Comparison of ENCODE assay signal across 15 mouse cellular contexts in the genomic region with DNA sequence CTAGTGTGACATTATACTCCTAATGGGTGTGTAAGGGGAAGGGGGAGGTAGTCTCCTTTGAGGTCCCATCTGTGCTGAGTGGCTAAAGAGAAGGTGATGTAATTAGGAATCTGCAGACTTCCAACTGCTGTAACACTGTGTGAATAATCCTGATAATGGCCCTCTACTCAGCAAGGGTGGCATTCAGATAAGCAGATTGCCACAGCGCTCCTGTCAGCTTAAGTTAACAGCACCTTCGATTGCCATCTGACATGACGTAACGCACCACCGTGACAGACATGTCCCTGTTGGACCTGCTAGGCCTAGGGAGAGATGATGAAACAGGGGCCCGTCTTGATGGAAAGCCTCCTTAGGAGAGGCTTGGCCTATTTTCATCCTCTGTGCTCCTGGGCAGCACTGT. TPM values are rescaled to one million over a fixed set of nuclear protein-coding genes. Genes with fewer than 3 reads are reported as not detected.
A peak's percentile ranks its signal among the peaks of the same experiment; 100 is the strongest.
DNase-seq lines count a peak whose midpoint lies in the region; ATAC-seq and TF ChIP-seq lines count a peak whose summit lies in the region.
"Had no signal": no experiment of that assay in that cellular context is flagged by ENCODE, and none has a peak within 500 bp of the region (broad histone marks: within the 10 kb centered on the region; RNA-seq: fewer than 3 reads in every experiment).

No protein-coding gene starts in this region.

- DNase-seq in lung, postnatal 25 days (ENCODE audit: low spot score): peak; percentile 28
- no peak for DNase-seq in lung, postnatal 14 days
- peak; percentile 42 for DNase-seq in stomach, postnatal 0 days (ENCODE audit: low spot score)
- DNase-seq in kidney, postnatal 4 days: no peak
- DNase-seq in frontal cortex, postnatal 36 days (ENCODE audit: low spot score in 2 of 2): no peak
- DNase-seq: cerebellum, postnatal 25 days; layer of hippocampus, postnatal 36 days; thymus, postnatal 36 days had no signal

- 16% methylated on average over 6 of the region's 6 CpGs for WGBS in liver, embryonic 15.5 days (ENCODE audit: insufficient replicate concordance)
- WGBS in stomach, postnatal 0 days: 62% methylated on average over 6 of the region's 6 CpGs

- 0 out of 2 replicates have a peak overlapping the region, but pooled peaks have one; percentile 15 for H3K9ac ChIP-seq in liver, embryonic 15.5 days
- H3K9ac ChIP-seq in stomach, postnatal 0 days (ENCODE audit: low read length): no peak overlapping the region
- H3K9ac ChIP-seq: heart, embryonic 13.5 days; limb, embryonic 13.5 days; midbrain, embryonic 12.5 days had no signal

- H3K4me1 ChIP-seq in liver, embryonic 15.5 days (replicated peaks): peaks cover 51% of the 10 kb centered on the region
- peaks cover 3% of the 10 kb centered on the region; the same call in 1 of the 2 replicates for H3K4me1 ChIP-seq in stomach, postnatal 0 days (replicated peaks; ENCODE audit: control insufficient read depth, insufficient read depth)

- peaks cover 45% of the 10 kb centered on the region for H3K27me3 ChIP-seq in liver, embryonic 15.5 days
- H3K27me3 ChIP-seq in stomach, postnatal 0 days (ENCODE audit: control insufficient read depth, insufficient read depth, low read length): no peaks in the 10 kb centered on the region
- H3K27me3 ChIP-seq: CH12.LX had no signal

- H3K4me2 ChIP-seq in liver, embryonic 15.5 days: peak overlapping the region; percentile 35
- H3K4me2 ChIP-seq in stomach, postnatal 0 days (replicated peaks; ENCODE audit: low read depth): no peak overlapping the region
- H3K4me2 ChIP-seq: heart, embryonic 13.5 days; limb, embryonic 13.5 days; midbrain, embryonic 12.5 days had no signal

- TF ChIP-seq EP300 in stomach, postnatal 0 days (optimal IDR thresholded peaks at IDR 0.05): no peak

- no peaks in the 10 kb centered on the region for H3K9me3 ChIP-seq in liver, embryonic 15.5 days (replicated peaks)
- H3K9me3 ChIP-seq in stomach, postnatal 0 days (ENCODE audit: control insufficient read depth, low read length): no peaks in the 10 kb centered on the region
- H3K9me3 ChIP-seq: heart, embryonic 13.5 days; limb, embryonic 13.5 days; midbrain, embryonic 12.5 days had no signal

- H3K36me3 ChIP-seq in liver, embryonic 15.5 days (replicated peaks): no peaks in the 10 kb centered on the region
- no peaks in the 10 kb centered on the region for H3K36me3 ChIP-seq in stomach, postnatal 0 days (ENCODE audit: control insufficient read depth, insufficient read depth, low read length)
- H3K36me3 ChIP-seq: heart, embryonic 13.5 days; limb, embryonic 13.5 days; midbrain, embryonic 12.5 days had no signal

- ATAC-seq in erythroblast, adult 5-6 weeks (replicated peaks; ENCODE audit: low FRiP score, poor library complexity, severe bottlenecking): peak; percentile 74
- ATAC-seq in liver, embryonic 15.5 days (ENCODE audit: insufficient read depth): peak; percentile 96
- ATAC-seq in stomach, postnatal 0 days (ENCODE audit: low FRiP score, low TSS enrichment): peak; percentile 63

- no peak overlapping the region for H3K4me3 ChIP-seq in liver, embryonic 15.5 days (replicated peaks)
- no peak overlapping the region for H3K4me3 ChIP-seq in stomach, postnatal 0 days (ENCODE audit: low read depth, low read length)
- H3K4me3 ChIP-seq: erythroblast, embryonic 14.5 days; heart, embryonic 13.5 days; limb, embryonic 13.5 days; midbrain, embryonic 12.5 days had no signal

- TF ChIP-seq CTCF in stomach, postnatal 0 days (IDR thresholded peaks at IDR 0.05; ENCODE audit: low read depth): no peak

- peak overlapping the region; percentile 62; the same call in 1 of the 2 replicates for H3K27ac ChIP-seq in liver, embryonic 15.5 days (replicated peaks)
- H3K27ac ChIP-seq in stomach, postnatal 0 days (replicated peaks): peak overlapping the region; percentile 65
- H3K27ac ChIP-seq: heart, embryonic 13.5 days; limb, embryonic 13.5 days; midbrain, embryonic 12.5 days had no signal

RNA-seq across cellular contexts. Expression of gene Trim2, which starts 43.6 kb away (rescaled TPM):
- 1.9 and 3.8 TPM in 2 replicates for total RNA-seq in erythroblast, adult 5-6 weeks (2015; ENCODE audit: low replicate concordance)
- total RNA-seq in erythroblast, adult 5-6 weeks (2017; ENCODE audit: low replicate concordance): 4.3 and 4.5 TPM in 2 replicates
- polyA plus RNA-seq in liver, embryonic 15.5 days (2015; fragmentation: Nextera tagmentation; extraction: Ambion mirVana): 4.8 and 5.6 TPM in 2 replicates
- polyA plus RNA-seq in stomach, postnatal 0 days (2015; fragmentation: Nextera tagmentation; extraction: Ambion mirVana): 30.0 and 30.7 TPM in 2 replicates

Comparison
In these comparisons a context has a peak if more than half of its experiments do, and no peak if none do; other contexts are left out.
1. DNase-seq: peak in lung, postnatal 25 days (single experiment) and stomach, postnatal 0 days (single experiment); none in lung, postnatal 14 days (single experiment), kidney, postnatal 4 days (0 of 2) and frontal cortex, postnatal 36 days (0 of 2).
2. Peak in every context shown above with its lines, with median percentiles within 50 percentile points of each other: ATAC-seq.